Mouse (Mus musculus): ENCODE data around the gene Shroom3.

The Shroom3 gene

DNA sequence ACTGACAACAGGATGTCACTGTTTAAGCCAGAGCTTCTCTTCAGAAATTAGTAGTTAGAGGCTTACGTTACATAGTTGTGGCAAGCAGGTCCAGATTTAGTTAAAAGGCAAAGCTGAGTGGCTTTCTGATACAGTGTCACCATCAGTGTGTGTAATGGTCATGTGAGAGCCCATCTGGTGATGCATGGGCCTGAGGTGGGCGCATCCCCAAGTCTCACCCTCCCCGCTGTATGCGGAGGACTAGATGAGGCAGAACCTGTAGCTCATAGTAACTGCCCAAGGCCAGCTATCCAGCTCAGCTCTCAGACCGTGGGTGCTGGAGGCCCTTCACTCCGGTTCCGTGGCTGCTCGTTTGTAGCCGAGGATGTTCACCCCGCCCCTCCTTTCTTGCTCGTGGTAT is 278.1 kb downstream of the Shroom3 start:
- in situ Hi-C loops (cut with MboI, MseI) = no loop called here

DNA sequence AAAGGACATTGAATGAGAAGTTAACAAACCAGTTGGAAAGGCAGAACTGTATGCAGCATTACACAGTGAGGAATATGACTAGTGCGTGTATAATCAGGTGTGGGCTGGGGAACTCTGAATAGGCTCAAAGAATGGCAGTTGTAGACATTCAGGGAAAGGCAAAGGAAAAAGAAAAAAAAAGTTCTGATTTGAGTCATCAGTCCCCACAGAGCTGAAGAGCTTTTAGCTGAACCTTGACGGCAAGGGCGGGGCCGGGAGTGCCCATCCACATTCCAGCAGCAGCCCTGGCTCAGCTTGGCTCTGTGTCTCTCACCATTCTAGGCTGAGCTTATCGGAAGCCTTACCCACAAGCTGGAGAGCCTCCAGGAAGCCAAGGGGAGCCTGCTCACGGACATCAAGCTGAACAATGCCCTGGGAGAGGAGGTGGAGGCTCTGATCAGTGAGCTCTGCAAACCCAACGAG is 278.6 kb downstream of the Shroom3 start:
- in situ Hi-C loops (cut with MboI, MseI) = no loop called here

DNA sequence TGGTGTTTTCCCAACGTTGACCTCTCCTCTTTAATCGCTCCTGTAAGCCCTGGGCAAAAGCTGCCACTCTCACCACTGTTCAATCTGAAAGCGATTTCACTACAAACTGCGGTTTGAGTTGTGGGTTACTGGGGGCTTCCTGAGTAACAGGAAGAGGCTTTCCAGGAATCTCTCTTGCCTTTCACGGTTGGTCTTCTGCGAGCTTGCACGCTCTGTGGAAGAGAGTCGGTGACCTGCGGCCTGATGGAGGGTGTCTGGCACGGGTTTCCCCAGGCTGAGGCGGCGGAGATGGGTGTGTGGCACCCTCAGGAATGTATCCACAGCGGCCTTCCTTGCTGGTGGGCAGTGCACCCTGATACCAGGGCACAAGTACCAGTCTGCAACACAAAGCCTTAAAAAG is 281.5 kb downstream of the Shroom3 start:
- in situ Hi-C loops (cut with MboI, MseI) = no loop called here

DNA sequence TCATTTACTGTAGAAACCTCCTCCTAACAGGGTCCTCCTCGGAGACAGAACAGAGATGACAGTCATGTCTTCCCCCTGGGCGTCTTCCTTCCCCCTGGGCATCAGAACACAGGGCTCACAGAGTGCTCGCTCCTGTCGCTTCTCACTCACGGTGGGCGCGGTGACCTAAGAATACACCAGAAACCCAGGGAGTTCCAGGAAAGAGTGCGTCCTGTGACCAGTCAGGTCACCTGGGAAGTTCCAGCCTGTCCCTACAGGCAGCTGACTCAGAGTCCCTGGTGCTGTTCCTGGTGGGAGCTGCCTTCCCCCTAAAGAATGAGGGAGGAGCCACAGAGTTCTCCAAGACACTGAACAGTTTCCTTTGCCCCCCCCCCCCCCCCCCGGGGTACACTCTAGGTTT is 283.9 kb downstream of the Shroom3 start:
- in situ Hi-C loops (cut with MboI, MseI) = no loop called here

DNA sequence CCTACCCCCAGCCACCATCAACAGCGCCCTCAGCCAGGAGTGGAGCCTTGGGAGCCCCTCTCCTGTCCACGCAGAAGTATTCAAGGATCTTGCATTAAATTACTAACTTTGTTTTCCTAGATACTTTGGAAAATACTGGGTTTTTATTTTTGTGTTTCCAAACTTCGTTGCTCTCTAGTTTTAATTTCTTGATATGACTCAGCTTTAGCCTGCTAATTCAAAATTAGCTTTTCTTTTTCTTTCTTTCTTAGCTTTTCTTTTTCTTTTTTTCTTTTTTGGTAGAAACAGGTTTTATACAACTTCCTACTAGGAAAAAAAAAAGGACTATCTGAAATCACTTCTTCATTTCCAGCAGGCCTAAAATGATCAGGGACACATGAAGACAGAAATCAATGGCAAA is 284.7 kb downstream of the Shroom3 start:
- in situ Hi-C loops (cut with MboI, MseI) = no loop called here

DNA sequence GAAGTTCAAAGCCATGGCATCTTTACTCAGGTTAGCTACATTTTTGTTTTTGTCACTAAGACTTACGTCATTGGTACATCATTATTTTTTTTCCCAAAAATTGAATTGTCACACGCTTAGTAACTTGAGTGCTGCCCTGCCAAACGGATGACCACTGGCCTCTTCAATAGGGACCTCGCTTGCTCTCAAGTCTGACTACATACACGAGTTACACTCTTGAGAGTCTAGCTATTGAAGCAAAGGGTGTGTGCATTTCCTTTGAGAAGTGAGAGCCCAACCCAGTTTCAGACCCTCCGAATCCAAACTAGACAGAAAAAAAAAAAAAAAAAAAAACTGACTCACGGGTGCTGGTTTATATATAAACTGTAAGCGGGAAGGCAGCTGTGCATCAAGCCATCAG is 286.2 kb downstream of the Shroom3 start:
- in situ Hi-C loops (cut with MboI, MseI) = no loop called here

DNA sequence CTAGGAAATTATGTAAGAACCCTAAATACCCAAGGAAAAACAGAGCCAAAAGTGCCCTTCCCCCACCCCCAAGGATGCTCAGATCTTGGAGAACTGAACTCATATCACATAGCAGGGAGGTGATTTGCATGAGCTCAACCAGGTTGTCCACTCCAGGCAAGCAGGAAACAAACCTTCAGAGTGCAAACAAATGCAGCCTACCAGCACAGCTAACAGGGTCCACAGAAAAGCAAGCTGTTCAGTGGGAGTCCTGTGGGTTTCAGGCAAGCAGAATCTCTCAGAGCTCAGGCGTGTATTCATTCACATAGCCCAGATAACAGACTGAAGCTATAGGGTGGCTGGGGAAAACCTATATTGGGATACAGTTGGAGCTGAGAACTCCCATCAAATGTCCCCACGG is 286.7 kb downstream of the Shroom3 start:
- in situ Hi-C loops (cut with MboI, MseI) = no loop called here

DNA sequence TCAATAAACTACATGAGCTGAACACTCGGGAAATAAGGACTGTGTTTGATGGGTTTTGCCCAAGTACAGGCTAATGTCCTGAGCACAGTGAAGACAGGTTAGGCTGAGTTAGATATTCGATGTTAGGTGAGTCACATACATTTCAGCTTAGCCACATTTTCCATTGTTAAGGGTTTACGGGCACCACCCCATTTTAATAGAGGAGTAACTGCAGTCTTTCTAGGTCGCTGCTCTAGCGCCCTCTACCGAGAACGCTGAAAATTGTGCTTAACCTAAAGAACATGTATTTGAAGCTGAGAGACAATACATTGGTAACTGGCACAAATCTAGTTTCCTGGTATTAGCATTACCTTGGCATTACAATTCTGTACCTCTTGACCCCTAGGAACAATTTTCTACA is 287.2 kb downstream of the Shroom3 start:
- in situ Hi-C loops (cut with MboI, MseI) = no loop called here

DNA sequence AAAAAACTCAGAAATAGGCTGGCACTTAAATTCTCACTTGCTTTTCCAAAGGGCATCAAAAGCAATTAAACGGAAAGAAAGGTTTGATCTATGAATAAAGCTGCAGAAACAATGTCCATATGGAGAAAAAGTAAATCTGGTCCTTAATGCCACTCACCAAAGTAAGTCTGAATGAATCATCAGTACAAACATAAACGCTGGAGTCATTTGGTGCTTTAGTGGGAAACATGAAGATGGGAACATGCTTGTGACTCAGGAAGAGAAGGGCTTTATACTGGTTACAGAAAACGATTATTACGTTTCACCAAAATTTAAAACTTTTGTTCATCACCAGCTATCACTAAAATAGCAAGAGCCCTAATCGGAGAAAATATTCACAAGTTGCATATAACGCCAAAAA is 297.2 kb downstream of the Shroom3 start:
- in situ Hi-C loops (cut with MboI, MseI) = no loop called here

DNA sequence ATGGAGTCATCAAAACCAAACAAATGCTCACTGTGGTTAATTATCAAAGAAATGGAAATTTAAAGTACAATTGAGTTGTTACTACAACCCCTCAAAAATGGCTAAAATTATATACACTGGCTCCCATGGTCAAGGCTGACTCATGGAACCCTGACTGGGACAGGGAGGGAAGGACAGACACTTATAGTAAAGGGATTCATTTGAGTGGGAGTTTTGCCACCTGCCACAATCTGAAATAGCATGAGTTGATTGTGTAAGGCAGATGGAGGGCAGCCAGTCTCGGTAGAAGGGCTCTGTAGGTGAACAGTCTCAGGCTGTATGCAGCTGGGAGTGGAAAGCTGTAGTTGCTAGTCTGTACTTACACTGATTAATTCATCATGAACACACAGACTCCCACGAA is 297.6 kb downstream of the Shroom3 start:
- in situ Hi-C loops (cut with MboI, MseI) = no loop called here

DNA sequence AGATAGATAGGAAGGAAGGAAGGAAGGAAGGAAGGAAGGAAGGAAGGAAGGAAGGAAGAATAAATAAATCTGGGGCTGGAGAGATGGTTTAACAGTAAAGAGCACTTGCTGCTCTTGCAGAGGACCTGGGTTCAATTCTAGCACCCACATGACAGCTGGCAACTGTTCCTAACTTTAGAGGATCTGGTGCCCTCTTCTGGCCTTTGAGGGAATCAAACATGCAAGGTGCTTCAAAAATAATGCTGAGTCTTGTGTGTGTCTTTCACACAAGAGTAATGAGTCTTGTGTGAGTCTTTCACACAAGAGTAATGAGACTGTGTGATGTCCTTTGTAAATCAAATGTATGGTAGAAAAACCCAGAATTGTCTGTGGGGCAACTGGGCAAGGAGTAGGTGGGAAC is 299.4 kb downstream of the Shroom3 start:
- in situ Hi-C loops (cut with MboI, MseI) = no loop called here

DNA sequence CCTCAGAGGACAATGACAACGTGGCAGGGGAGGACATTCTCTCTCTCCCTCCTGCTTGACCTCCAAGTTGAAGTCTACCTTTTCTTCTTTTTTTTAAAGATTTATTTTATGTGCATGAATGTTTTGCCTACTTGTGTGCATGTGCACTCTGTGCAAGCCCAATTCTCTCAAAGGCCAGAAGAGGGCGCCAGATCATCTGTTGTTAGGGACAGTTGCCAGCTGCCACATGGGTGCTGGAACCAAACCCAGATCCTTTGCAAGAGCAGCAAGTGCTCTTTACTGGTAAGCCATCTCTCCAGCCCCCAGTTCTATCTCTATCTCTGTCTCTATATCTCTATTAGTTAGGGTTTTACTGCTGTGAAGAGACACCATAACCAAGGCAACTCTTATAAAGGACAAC is 300.7 kb downstream of the Shroom3 start:
- in situ Hi-C loops (cut with MboI, MseI) = no loop called here

DNA sequence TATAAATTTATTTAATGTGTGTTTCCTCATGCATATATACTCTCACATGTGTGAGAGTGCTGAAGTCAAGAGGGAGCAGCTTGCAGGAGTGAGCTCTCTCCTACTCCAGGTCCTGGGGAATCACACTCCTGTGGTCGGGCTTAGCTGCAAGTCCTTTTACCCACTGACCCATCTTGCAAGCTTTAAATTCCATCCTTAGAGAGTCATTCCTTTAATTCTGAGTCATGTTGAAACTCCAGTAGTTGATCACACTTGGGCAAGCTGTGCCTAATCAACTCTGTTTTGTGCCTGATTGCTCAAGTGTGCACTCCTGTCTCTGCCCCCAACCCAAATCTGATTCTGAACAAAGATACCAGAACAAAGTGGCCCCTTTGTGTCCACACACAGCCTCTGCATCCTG is 301.5 kb downstream of the Shroom3 start:
- in situ Hi-C loops (cut with MboI, MseI) = no loop called here

DNA sequence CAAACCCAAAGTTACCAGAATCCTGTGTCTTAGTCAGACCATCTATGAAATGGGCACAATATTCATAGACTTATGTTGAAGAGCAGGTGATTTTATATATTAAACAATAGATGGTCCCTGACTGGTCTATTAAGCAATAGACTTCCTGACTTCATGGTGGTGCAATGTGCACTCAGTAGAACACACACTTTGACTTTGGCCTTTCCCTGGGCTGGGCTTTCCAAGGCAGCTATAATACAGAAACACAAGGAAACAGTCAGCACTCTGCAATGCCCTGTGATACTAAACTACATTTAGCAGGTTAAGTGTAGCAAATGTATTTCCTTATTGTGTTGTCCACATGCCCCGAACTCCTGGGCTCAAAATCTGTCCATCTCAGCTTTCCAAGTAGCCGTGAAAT is 302.2 kb downstream of the Shroom3 start:
- in situ Hi-C loops (cut with MboI, MseI) = no loop called here

DNA sequence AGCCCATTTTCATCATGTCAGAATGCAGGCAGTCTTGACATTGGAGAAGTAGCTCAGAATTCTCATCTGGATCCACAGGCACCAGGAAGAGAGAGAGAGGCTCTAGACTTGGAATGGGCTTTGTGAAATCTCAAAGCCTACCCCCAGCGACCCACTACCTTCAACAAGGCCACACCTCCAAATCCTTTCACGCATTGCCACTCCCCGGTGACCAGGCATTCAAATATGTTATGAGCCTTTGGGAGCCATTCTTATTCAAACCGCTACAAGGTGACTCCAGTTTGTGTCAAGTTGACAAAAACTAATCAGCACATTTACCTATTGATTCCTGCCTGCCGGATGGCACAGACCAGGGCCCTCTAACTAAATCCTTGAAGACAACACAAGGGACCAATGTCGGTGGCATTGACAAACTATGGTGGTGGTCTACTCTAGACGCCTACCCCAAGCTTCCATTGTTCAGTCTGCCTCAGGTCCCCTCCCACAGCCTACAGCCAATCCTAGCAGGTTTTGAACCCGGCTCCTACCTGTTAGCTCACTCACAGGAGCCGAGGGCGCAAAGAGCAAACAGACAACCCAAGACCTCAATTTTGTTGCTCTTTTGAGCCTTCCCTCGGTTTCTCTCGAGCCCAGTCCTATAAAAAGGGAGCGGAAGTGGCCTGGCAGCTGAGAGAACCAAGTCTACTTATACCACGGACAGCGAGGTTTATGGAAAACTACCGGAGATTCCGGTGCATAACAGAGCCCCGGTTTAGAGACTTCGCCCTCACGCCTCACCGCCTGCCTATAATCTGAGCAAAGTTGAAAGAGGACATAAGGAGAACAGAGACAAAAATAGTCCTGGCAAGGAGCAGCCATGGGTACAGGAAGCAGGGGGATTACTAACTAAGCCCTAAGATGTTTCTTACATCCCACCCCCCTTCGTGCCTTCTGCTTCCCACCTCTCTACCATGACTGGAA is 303.7 kb downstream of the Shroom3 start:
- in situ Hi-C loops (cut with MboI, MseI) = no loop called here

DNA sequence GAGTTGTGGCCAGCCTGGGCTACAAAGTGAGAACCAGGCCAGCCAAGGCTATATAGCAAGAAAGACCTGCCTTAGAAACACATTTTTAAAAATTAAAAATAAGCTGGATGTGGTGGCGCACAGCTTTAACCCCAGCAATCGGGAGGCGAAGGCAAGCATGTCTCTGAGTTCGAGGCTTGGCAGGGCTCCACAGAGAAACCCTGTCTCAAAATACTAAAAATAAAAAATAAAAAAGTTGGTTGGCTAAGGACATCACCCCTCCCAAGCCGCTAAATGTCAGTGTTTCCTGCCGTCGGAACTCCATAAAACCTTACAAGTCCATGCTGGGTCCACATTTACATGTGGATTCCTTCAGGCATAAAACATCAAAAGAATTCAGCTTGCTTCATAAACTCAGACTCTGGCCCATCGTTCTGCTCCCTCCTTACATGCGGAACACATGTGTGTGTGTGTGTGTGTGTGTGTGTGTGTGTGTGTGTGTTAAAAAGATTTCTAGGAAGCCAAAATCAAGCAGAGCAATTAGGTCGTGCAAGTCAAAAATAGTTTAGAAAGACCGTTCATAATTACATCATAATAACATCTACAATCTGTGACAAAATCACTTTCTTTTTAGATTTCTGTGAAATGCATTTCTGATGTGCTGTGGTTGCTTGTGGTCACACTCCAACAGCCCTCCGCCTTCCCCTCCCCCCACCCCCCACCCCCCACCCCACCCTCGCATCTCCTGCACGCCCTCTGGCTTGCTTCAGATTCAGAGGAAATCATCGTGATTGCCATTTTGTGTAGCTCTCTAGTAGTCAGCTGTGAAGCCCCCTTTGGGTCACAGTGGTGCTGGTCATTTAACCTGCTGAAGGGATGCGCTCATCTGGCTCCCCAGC is 304.9 kb downstream of the Shroom3 start:
- in situ Hi-C loops (cut with MboI, MseI) = no loop called here

DNA sequence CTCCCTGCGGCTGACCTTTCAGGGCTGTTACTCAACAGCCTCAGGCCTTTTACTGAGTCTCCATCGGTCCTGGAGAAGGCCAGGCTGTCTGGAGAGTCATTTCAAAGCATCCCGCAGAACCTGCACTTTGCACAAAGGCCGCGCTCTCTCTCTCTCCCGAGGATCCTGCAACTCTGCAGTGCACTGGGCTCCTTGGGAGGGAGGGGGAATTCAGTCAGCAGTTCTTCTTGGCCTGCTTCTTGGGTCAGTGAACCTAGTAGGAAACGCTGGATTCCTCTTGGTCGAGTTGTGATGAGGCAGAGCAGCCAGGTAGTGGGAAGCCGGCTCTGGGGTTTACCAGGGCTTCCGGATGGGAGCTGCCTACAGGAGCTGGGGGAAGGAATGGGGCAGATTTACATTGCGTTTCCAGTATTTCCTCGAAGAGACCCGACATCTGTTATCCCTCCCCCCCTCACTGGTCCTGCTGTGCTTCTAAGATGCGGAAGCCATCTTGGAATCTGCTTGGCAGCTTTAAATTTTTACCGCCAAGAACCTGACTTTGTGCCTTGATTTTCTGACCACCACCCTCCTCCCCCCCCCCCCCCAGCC is 305.6 kb downstream of the Shroom3 start:
- in situ Hi-C loops (cut with MboI, MseI) = no loop called here

DNA sequence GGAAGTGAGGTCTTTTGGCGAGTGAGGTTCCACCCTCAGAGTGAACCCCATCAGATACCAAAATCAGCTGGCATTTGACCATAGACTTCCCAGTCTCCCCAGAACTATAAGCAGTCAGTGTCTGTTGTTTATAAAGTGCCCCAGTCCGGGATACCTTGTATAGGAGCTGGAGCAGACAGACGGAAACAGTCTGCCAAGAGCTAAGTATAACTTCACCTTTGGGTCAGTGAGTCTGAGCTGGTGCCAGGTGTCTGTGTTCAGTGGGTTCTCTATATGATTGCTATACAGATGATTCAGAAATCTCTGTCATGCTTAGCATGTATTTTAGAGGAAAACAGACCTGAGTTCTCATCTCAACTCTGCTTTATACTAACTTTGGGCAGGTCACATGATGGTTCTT is 308.9 kb downstream of the Shroom3 start:
- in situ Hi-C loops (cut with MboI, MseI) = no loop called here

DNA sequence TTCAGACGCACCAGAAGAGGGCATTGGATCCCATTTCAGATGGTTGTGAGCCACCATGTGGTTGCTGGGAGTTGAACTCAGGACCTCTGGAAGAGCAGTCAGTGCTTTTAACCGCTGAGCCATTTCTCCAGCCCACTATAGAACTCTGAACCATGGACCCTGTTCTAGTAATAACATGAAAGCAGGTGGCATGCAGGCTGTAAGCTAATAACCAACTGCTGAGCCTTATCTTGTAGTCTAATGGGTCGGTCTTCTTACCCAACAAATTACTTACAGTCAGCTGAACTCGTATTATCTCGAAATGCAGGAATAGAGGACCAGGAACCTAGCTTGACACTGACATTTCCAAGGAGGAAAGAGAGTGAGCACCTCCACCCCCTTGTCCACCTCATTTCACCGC is 311.1 kb downstream of the Shroom3 start:
- in situ Hi-C loops (cut with MboI, MseI) = no loop called here

DNA sequence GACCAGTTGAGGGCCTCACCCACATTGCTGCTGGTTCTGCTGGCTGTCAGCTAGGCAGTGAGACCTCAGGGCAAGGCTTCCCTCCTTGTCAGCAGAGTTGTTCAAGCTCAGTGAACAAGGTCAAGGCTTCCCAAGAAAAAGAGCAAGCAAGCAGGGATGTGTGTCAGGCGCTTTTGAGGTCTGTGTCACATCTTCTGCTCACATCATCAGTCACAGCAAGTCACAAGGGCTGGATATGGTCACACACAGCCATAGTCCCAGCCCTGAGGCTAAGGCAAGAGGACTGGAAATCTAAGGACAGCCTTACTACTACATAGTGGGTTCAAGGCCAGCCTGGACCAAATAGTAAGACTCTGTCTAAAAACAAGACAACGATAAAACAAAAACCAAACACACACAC is 311.6 kb downstream of the Shroom3 start:
- in situ Hi-C loops (cut with MboI, MseI) = no loop called here

DNA sequence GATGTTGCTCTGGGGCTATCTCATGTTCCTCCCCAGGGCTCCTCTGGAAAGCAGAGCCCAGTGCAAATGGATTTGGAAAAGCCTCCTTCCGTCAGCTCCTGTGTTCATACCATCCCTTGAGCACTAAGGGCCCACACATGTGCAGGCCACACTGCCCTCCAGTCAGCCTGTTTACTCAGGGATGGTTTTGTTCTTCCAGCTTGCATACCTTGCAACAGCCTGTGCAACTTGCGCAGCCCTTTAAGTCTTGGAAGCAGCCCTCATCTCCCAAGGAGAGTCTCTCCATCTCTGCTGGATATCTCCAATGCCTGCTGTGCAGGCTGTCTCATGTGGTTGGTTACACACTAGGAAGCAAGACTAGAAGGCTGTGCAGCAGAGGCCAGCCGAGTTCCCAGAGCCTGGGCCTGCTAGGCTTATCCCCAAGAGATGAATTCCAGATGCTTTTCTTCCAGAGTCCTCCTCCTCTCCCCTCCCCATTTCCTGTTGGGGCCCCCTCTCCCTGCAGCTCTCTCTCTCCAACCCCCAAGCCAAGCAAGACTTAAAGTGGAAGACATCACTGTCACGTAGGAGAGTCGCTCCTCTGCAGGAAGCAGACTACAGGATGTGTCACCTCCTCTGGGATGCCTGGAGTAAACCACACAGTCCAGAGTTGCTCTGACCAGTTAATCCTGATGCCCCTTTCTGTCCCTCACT is 314.3 kb downstream of the Shroom3 start:
- in situ Hi-C loops (cut with MboI, MseI) = no loop called here

All from T-helper 1 cell (primary cell).